Comparison of ENCODE assay signal across 11 mouse cellular contexts in the genomic region with DNA sequence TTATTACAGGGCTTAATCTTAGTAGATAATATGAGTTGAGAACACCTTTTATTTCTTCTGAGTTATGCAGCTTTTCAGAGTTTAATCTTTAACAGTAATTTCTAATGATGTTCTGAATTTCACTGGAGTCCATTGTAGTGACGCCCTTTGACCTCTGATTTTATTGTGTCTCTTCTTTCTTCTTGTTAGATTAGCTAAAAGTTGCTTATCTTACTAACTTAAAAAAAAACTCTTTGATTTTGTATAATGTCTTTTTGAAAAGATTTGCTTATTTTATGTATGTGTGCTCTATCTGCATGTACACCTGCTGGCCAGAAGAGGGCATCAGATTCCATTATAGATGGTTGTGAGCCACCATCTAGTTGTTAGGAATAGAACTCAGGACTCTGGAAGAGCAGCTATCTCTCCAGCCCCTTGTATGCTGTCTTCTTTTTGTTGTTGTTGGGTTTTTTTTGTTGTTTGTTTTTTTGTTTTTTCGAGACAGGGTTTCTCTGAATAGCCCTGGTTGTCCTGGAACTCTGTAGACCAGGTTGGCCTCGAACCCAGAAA. TPM values are rescaled to one million over a fixed set of nuclear protein-coding genes. Genes with fewer than 3 reads are reported as not detected.
A peak's percentile ranks its signal among the peaks of the same experiment; 100 is the strongest.
DNase-seq lines count a peak whose midpoint lies in the region; TF ChIP-seq lines count a peak whose summit lies in the region.
"Had no signal": no experiment of that assay in that cellular context is flagged by ENCODE, and none has a peak within 500 bp of the region (broad histone marks: within the 10 kb centered on the region; RNA-seq: fewer than 3 reads in every experiment).

No protein-coding gene starts in this region.

- DNase-seq in layer of hippocampus, adult 2 months (ENCODE audit: low spot score in 2 of 2), result no peak
- no peak for DNase-seq in layer of hippocampus, postnatal 10 days (ENCODE audit: low spot score in 2 of 2)
- DNase-seq in A20 (ENCODE audit: low read depth, low spot score), result peak; percentile 57
- peak; percentile 76 for DNase-seq in CD4-positive, CD25-positive, alpha-beta regulatory T cell, adult 2 months (ENCODE audit: low read depth, low spot score)
- no peak for DNase-seq in adrenal gland, postnatal 25 days
- no peak for DNase-seq in right cerebral cortex, postnatal 25 days
- DNase-seq: cerebellum, adult 18-20 months; kidney, postnatal 10 days; right cerebral cortex, postnatal 4 days; thymus, postnatal 36 days had no signal

- no peak overlapping the region for H3K4me3 ChIP-seq in layer of hippocampus, adult 2 months
- no peak overlapping the region for H3K4me3 ChIP-seq in cortical plate, adult 2 months (ENCODE audit: insufficient read depth, low read length)

- TF ChIP-seq CTCF in layer of hippocampus, adult 2 months (conservative IDR thresholded peaks at IDR 0.05), result peak; percentile 85
- peak; percentile 44; the same call in 1 of the 2 replicates for TF ChIP-seq CTCF in cortical plate, adult 2 months (IDR thresholded peaks at IDR 0.05; ENCODE audit: extremely low read depth, insufficient read depth, low read length)

- no peak for TF ChIP-seq POLR2A in cortical plate, adult 2 months (IDR thresholded peaks at IDR 0.05; ENCODE audit: extremely low read depth, insufficient read depth, low read length)

- no peak overlapping the region for H3K27ac ChIP-seq in layer of hippocampus, adult 2 months
- no peak overlapping the region for H3K27ac ChIP-seq in cortical plate, adult 2 months (ENCODE audit: insufficient read depth, low read length)

- H3K4me1 ChIP-seq in cortical plate, adult 2 months (ENCODE audit: control insufficient read depth, insufficient read depth, low read length), result no peaks in the 10 kb centered on the region

RNA-seq across cellular contexts. Expression of a gene that starts 5.7 kb away (rescaled TPM):
- total RNA-seq in layer of hippocampus, adult 2 months (2021), result 10 to 100 TPM; 23.9 to 24.6 TPM
- 10 to 100 TPM; 20.1 to 21.3 TPM for total RNA-seq in layer of hippocampus, postnatal 10 days (2021)
- polyA plus RNA-seq in cortical plate, adult 2 months (2012; rRNA removed), result 24.3 and 26.4 TPM in 2 replicates
- total RNA-seq in adrenal gland, postnatal 25 days (2021), result 27.5 and 36.2 TPM in 2 replicates

RNA-seq across cellular contexts. Expression of a gene that starts 15.3 kb away (rescaled TPM):
- 10 to 100 TPM; 10.3 to 10.5 TPM for total RNA-seq in layer of hippocampus, adult 2 months (2021)
- total RNA-seq in layer of hippocampus, postnatal 10 days (2021), result 1 to 10 TPM; 4.8 to 5.2 TPM
- polyA plus RNA-seq in cortical plate, adult 2 months (2012; rRNA removed), result 17.0 and 18.7 TPM in 2 replicates
- 59.0 and 88.0 TPM in 2 replicates for total RNA-seq in adrenal gland, postnatal 25 days (2021)

RNA-seq across cellular contexts. Expression of a gene that starts 26.4 kb away (rescaled TPM):
- 10 to 100 TPM; 58.7 to 64.4 TPM for total RNA-seq in layer of hippocampus, adult 2 months (2021)
- 10 to 100 TPM; 46.5 to 50.7 TPM for total RNA-seq in layer of hippocampus, postnatal 10 days (2021)
- polyA plus RNA-seq in cortical plate, adult 2 months (2012; rRNA removed), result 56.6 and 61.4 TPM in 2 replicates
- total RNA-seq in adrenal gland, postnatal 25 days (2021), result 58.1 and 61.8 TPM in 2 replicates

Comparison
In these comparisons a context has a peak if more than half of its experiments do, and no peak if none do; other contexts are left out.
1. DNase-seq: peak in A20 (single experiment) and CD4-positive, CD25-positive, alpha-beta regulatory T cell, adult 2 months (single experiment); none in layer of hippocampus, adult 2 months (0 of 2), layer of hippocampus, postnatal 10 days (0 of 2), adrenal gland, postnatal 25 days (single experiment) and right cerebral cortex, postnatal 25 days (single experiment).